Mouse (Mus musculus): ENCODE measurements at regions not wholly inside any gene's neighbourhood (a gene's known extent, or its start where the extent isn't known, plus 50 kb on each side); places are given as distances from the start of the nearest gene placed in this dataset.

GRCm38 (mm10) chr2:147293294-147293688, 68.4 kb upstream of the Pax1 start:
- TF ChIP-seq EP300 (IDR thresholded peaks at IDR 0.05; ENCODE audit: low read depth): no peak
- TF ChIP-seq CTCF (IDR thresholded peaks at IDR 0.05; ENCODE audit: low read depth): no peak

Measured in liver, postnatal 0 days (tissue).